Mouse (Mus musculus) G1E (cell line): ENCODE measurements around the gene Fgfr2. TPM values are rescaled to one million over a fixed set of nuclear protein-coding genes. Genes with fewer than 3 reads are reported as not detected.

Experiments used
- ATAC-seq: 2 replicates; pipeline ENCODE4 v1.8.0; 2016; ENCODE audit warnings: mild to moderate bottlenecking; ENCODE audit not compliant: insufficient number of reproducible peaks, poor library complexity, low FRiP score, severe bottlenecking; ENCODE audit errors: extremely low read depth
- DNase-seq: peaks from one replicate; pipeline ENCODE4 v3.0.0; 2012; ENCODE audit warnings: low spot score
- H3K27me3 ChIP-seq: 2 replicates; pipeline ENCODE4 v1.6.1; 2012; ENCODE audit warnings: mild to moderate bottlenecking, low read length, inconsistent platforms; ENCODE audit not compliant: insufficient read depth
- H3K36me3 ChIP-seq: replicated peaks from 2 replicates; pipeline ENCODE3; 2012; ENCODE audit warnings: mild to moderate bottlenecking, inconsistent platforms
- H3K4me1 ChIP-seq: 2 replicates; pipeline ENCODE4 v1.6.1; 2012; ENCODE audit warnings: low read depth, low read length, inconsistent platforms, mixed read lengths; ENCODE audit not compliant: insufficient read depth
- H3K4me3 ChIP-seq: 2 replicates; pipeline ENCODE4 v1.5.1; 2012; ENCODE audit warnings: low read depth, mild to moderate bottlenecking, inconsistent platforms, low read length, moderate library complexity, mixed read lengths
- H3K9me3 ChIP-seq: replicated peaks from 2 replicates; pipeline ENCODE4 v1.6.1; 2012; ENCODE audit warnings: inconsistent platforms
- CTCF ChIP-seq: IDR thresholded peaks from 2 replicates; pipeline ENCODE4 v1.5.1; 2012; ENCODE audit warnings: low read depth, low read length, inconsistent platforms, mixed read lengths
- GATA1 ChIP-seq: IDR thresholded peaks from 2 replicates; pipeline ENCODE4 v1.6.1; 2012; ENCODE audit warnings: borderline replicate concordance, low read length, inconsistent platforms, mixed read lengths
- GATA2 ChIP-seq: IDR thresholded peaks from 2 replicates; pipeline ENCODE4 v1.6.1; 2012; ENCODE audit warnings: low read depth, low read length, inconsistent platforms, borderline replicate concordance
- POLR2AphosphoS5 ChIP-seq: IDR thresholded peaks from 2 replicates; pipeline ENCODE4 v1.6.1; 2012; ENCODE audit warnings: low read depth, low read length, inconsistent platforms; ENCODE audit not compliant: insufficient replicate concordance
- TAL1 ChIP-seq: conservative IDR thresholded peaks from 2 replicates; pipeline ENCODE4 v1.6.1; 2012; ENCODE audit warnings: low read depth, low read length, inconsistent platforms, mixed read lengths
- polyA plus RNA-seq: library from polyadenylated mRNA; stranded (reverse); fragments of >175 nt; gene quantifications from 2 replicates; pipeline ENCODE4 v1.2.3, GENCODE M21; 2012
- total RNA-seq, 2 experiments: library from RNA; stranded (forward) in 1 of 2; stranded (reverse) in 1 of 2; fragments of 200-1000 nt in 1 of 2; fragments of >200 nt in 1 of 2; fragmentation: Nextera tagmentation in 1 of 2; gene quantifications; 2 replicates each; pipeline ENCODE4 v1.2.3; 2014 to 2017

The Fgfr2 gene
- total and polyA plus RNA-seq, 3 experiments: 0.22 TPM; not detected in 2

DNA sequence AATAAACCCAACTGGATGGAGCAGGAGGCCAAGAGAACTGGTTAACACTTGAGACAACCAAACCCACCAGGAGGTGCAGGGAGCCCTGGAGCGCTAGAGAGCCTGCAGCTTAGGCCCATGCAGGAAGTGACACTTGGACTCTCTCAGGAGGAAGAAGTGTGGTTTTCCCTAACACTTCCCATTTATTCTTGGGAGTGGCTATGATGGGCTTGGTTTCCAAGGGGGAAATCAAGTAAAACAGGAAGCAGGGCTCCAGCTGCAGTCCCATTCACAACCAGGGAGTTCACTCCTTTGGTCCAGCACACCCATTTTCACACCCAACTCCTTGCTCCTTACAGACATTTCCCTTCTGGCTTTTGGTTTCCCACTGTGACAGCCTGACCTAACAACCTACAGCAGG is 44.2 kb downstream of the Fgfr2 start:
- Histone ChIP-seq H3K9me3 (no peaks in the 10 kb centered on the region), H3K4me1 (no peaks in the 10 kb centered on the region), H3K36me3 (peaks cover 97% of the 10 kb centered on the region), H3K27me3 (no peaks in the 10 kb centered on the region), H3K4me3 (no peak overlapping the region)
- DNase-seq: no peak
- no peak for ATAC-seq
- TF ChIP-seq GATA2 (no peak), POLR2AphosphoS5 (no peak), TAL1 (no peak), GATA1 (no peak), CTCF (no peak)

DNA sequence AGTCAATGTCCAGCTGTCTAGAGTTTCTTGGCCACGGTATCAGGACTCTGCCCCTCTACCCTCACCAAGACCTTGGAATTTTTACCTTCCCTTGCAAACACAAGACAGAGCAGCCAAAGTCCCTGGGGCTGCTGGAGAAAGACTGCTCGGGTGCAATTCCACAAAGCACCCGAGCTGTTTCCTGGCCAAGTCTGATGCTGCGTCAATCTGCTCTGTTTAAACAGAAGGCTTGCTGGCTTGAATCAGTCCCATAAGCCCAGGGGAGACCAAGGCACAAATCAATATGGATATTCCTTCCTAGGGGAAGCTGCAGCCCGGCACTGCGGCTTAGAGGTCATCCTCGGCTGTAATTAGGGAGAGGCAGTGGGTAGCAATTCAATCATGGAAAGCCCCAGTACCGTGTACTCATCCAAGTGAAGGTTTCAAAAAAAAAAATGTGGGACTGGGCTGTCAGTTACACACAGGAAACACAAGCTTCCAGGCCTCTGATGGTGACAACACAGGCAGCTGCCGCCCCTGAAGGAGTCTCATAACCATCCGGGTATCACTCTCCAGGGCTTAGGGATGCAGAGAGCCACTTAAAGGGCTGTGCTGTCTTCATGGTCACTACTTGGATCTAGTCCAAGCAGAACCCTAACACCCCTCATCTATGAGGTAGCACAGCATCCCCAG is 48.6 kb downstream of the Fgfr2 start:
- DNase-seq (no peak), ATAC-seq (no peak; the same call in 1 of the 2 replicates)
- peaks cover under 1% of the 10 kb centered on the region; the same call in 1 of the 2 replicates for H3K4me1 ChIP-seq
- no peaks in the 10 kb centered on the region for H3K9me3 ChIP-seq
- H3K4me3 ChIP-seq: no peak overlapping the region
- TF ChIP-seq POLR2AphosphoS5: no peak
- no peak for TF ChIP-seq TAL1
- TF ChIP-seq CTCF: no peak
- TF ChIP-seq GATA2: no peak
- no peak for TF ChIP-seq GATA1
- H3K27me3 ChIP-seq: no peaks in the 10 kb centered on the region
- H3K36me3 ChIP-seq: peaks cover 93% of the 10 kb centered on the region

DNA sequence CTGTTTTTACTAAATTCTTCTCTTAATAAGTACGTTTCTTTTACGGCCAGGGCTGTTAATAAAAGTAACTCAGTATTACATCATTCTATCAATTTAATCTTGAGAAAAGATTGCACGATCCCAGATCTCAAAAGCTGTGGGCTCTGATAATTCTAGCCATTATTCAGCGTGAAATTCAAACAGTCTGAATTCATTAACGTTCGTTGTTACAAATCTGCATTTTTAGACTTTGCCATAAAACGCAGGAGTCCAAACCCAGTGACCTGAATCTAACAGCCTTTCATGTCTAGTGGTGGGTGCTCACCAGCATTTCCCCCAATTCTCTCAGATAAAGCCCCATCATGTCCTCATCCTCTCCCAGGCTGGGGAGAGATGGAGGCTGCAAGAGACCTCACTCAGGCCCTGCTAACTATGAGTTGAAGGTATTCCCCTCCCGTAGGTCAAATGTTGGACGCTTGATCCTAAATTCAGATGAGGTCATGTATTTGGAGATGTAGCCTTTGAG is 50.0 kb downstream of the Fgfr2 start:
- Histone ChIP-seq H3K4me3 (no peak overlapping the region), H3K27me3 (no peaks in the 10 kb centered on the region), H3K9me3 (no peaks in the 10 kb centered on the region), H3K36me3 (peaks cover 93% of the 10 kb centered on the region), H3K4me1 (peaks cover 3% of the 10 kb centered on the region; the same call in 1 of the 2 replicates)
- TF ChIP-seq POLR2AphosphoS5 (no peak), CTCF (no peak), TAL1 (no peak), GATA2 (no peak), GATA1 (no peak)
- ATAC-seq (no peak), DNase-seq (no peak)

DNA sequence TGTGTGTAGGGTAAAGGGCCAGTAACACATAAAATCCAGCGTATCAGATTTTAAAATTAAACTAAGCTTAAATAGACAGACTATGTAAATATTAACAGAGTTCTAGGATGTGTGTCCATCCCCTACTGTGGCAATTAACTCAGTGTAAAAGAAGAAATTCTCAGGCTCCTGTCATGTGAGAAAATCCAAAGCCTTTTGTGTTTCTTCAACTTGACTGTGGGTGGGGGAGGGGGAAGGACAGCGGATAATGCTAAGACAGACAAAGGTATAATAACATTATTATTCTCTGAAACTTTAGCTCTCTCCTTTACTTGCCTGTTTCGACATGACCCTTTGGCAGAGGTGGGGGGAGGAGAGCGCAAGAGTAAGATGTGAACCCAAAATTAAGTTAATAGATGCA is 50.6 kb downstream of the Fgfr2 start:
- Histone ChIP-seq H3K4me1 (peaks cover 3% of the 10 kb centered on the region; the same call in 1 of the 2 replicates), H3K36me3 (peaks cover 93% of the 10 kb centered on the region), H3K4me3 (no peak overlapping the region), H3K9me3 (no peaks in the 10 kb centered on the region), H3K27me3 (no peaks in the 10 kb centered on the region)
- DNase-seq (no peak), ATAC-seq (no peak)
- TF ChIP-seq GATA1 (no peak), TAL1 (no peak), CTCF (no peak), POLR2AphosphoS5 (no peak), GATA2 (no peak)

DNA sequence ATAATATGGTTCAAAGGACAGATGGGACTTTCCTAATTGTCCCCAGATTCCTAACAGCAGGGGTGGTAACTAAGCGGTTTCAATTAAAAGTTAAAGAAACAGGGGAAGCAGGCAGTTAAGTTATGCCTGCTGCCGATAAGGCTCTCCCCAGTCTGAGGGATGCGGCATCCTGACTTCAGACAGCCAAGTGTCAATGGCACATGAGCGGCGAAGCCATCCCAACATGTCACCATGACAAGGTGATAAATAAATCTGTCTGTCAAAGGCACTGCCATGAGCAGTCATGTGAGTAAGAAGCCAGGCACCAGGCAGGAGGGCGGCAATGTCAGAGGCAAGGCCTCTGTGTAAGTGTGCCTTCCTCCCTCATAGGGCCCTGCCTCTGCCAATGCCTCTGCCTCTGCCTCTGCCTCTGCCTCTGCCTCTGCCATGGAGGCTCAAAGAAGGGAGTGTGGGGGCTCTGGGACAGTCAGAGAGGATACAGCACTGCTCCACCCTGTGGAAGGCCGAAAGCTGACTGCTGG is 55.8 kb downstream of the Fgfr2 start:
- Histone ChIP-seq H3K9me3 (no peaks in the 10 kb centered on the region), H3K4me3 (no peak overlapping the region), H3K4me1 (peaks cover 3% of the 10 kb centered on the region; the same call in 1 of the 2 replicates), H3K27me3 (no peaks in the 10 kb centered on the region), H3K36me3 (peaks cover 97% of the 10 kb centered on the region)
- ATAC-seq (no peak), DNase-seq (no peak)
- TF ChIP-seq GATA1 (no peak), CTCF (no peak), GATA2 (no peak), TAL1 (no peak), POLR2AphosphoS5 (no peak)

DNA sequence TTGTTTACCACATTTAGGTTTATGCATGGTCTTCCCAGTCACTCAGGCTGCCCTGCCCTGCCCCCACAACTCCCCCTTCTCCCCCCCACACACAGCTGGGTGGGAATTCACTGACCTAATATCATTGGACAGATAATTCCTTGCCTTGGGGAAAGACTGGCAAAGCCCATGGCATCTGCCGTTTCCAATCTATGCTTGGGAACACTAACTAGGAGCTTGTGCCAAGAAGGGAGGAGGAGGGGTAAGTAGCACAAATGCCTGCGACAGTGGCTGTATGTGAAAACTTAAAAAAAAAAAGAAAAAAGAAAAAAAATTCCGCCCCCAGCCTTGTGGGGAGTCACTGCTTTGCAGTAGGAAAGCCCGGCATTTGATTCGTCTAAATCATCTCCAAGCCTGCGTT is 56.4 kb downstream of the Fgfr2 start:
- TF ChIP-seq TAL1 (no peak), CTCF (no peak), POLR2AphosphoS5 (no peak), GATA1 (no peak), GATA2 (no peak)
- Histone ChIP-seq H3K9me3 (no peaks in the 10 kb centered on the region), H3K36me3 (peaks cover 97% of the 10 kb centered on the region), H3K4me3 (no peak overlapping the region), H3K4me1 (peaks cover 3% of the 10 kb centered on the region; the same call in 1 of the 2 replicates), H3K27me3 (no peaks in the 10 kb centered on the region)
- ATAC-seq (no peak), DNase-seq (no peak)
